Mouse (Mus musculus) 3134 (cell line): ENCODE data around the gene Wdr1.
"Not testable (repeated sequence)": the region's sequence is repeated elsewhere in the genome, so short reads cannot be mapped to it uniquely, and the experiment has no call there.

Source experiments
- DNase-seq: peaks from one replicate; pipeline ENCODE4 v3.0.0-alpha.2; 2011; ENCODE audit warnings: low spot score; ENCODE audit not compliant: insufficient read length; ENCODE audit errors: extremely low read depth

The Wdr1 gene

GRCm38 (mm10) chr5:38563121-38563520, at the start of gene Wdr1:
TSS of gene Wdr1 (minus strand) at chr5:38563221.
- no peak for DNase-seq

- peak; percentile 59 for DNase-seq
These were observed 48.1 kb upstream of the Wdr1 start for GRCm38 (mm10) chr5:38611118-38611517.

GRCm38 (mm10) chr5:38608219-38608618, 45.2 kb upstream of the Wdr1 start:
- DNase-seq, result not testable (repeated sequence)

GRCm38 (mm10) chr5:38598647-38599304, 35.8 kb upstream of the Wdr1 start:
- DNase-seq, result no peak

GRCm38 (mm10) chr5:38588924-38589323, 25.9 kb upstream of the Wdr1 start:
- peak; percentile 6 for DNase-seq

GRCm38 (mm10) chr5:38585450-38585849, 22.4 kb upstream of the Wdr1 start:
- DNase-seq, result no peak

- no peak for DNase-seq
These were observed 20.0 kb upstream of the Wdr1 start for GRCm38 (mm10) chr5:38583026-38583425.

- peak; percentile 20 for DNase-seq
These were observed 17.7 kb upstream of the Wdr1 start for GRCm38 (mm10) chr5:38580703-38581102.

- no peak for DNase-seq
These were observed 7.9 kb upstream of the Wdr1 start for GRCm38 (mm10) chr5:38570876-38571275.

GRCm38 (mm10) chr5:38568652-38569051, 5.6 kb upstream of the Wdr1 start:
- DNase-seq, result no peak

- no peak for DNase-seq
These were observed 1.8 kb upstream of the Wdr1 start for GRCm38 (mm10) chr5:38564831-38565230.

- DNase-seq, result peak; percentile 98
These were observed 1.5 kb downstream of the Wdr1 start for GRCm38 (mm10) chr5:38561426-38562024.

GRCm38 (mm10) chr5:38560586-38561425, 2.2 kb downstream of the Wdr1 start:
- peak; percentile 69 for DNase-seq

- DNase-seq, result no peak
These were observed 4.2 kb downstream of the Wdr1 start for GRCm38 (mm10) chr5:38558831-38559230.

GRCm38 (mm10) chr5:38557811-38558210, 5.2 kb downstream of the Wdr1 start:
- DNase-seq, result no peak

- DNase-seq, result no peak
These were observed 6.6 kb downstream of the Wdr1 start for GRCm38 (mm10) chr5:38556406-38556805.

- DNase-seq, result peak; percentile 71
These were observed 9.1 kb downstream of the Wdr1 start for GRCm38 (mm10) chr5:38553953-38554352.

- no peak for DNase-seq
These were observed 9.5 kb downstream of the Wdr1 start for GRCm38 (mm10) chr5:38553491-38553890.

- no peak for DNase-seq
These were observed 10.4 kb downstream of the Wdr1 start for GRCm38 (mm10) chr5:38552615-38553014.

- no peak for DNase-seq
These were observed 12.7 kb downstream of the Wdr1 start for GRCm38 (mm10) chr5:38550221-38550768.

- no peak for DNase-seq
These were observed 13.5 kb downstream of the Wdr1 start for GRCm38 (mm10) chr5:38549461-38549909.
